In the genomic region with DNA sequence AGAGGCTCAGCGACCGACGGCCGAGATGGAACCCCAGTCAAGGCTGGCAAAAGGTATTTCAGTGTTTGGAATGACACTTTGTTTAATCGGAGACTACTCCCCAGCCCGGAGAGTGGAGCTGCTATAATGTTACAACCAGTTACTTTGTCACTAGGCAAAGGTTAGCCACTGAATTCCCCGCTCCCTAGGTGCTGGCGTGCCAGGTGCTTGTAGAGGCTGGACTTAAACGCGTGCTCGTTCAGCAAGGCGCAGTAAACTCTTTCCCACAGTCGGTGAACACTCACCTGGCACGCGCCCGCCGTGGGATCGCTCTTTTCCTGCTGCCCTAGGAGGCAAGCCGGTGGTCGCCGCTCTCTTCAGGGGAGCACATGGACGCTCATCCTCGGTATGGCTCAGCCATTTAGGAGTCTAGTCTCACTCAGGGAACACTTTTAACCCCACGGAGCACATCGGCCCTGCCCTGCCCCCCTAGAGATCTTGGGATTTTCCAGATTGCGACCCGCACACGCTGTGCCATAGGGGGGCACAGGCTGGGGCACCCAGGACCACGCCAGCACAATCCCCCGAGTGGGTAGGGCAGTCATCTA, we compare ENCODE assay signal across 1 mouse cellular context.
TF ChIP-seq lines count a peak whose summit lies in the region.

No protein-coding gene starts in this region.

TF ChIP-seq in ES-E14, 5 proteins besides CTCF, POLR2A, EP300 and RAD21:
- TF ChIP-seq ZNF384 (IDR thresholded peaks at IDR 0.05; ENCODE audit: low read depth, low read length) (no peak), MAFK (IDR thresholded peaks at IDR 0.05; ENCODE audit: insufficient read depth, low read depth, low read length) (no peak), CHD2 (IDR thresholded peaks at IDR 0.05; ENCODE audit: low read depth, low read length) (no peak), ZC3H11A (IDR thresholded peaks at IDR 0.05; ENCODE audit: borderline replicate concordance, low read depth, low read length) (no peak), HCFC1 (IDR thresholded peaks at IDR 0.05; ENCODE audit: borderline replicate concordance, insufficient read depth, low read length) (no peak)
TF ChIP-seq in ES-E14: peak in this region for 0.
